Mouse (Mus musculus) hindbrain, postnatal 0 days (tissue): ENCODE results near the gene Slc26a1. TPM values are rescaled to one million over a fixed set of nuclear protein-coding genes. Genes with fewer than 3 reads are reported as not detected.

ENCODE experiments used
- ATAC-seq: fragments of 200-750 bp; cut with Nextera tagmentation; 2 replicates; pipeline ENCODE4 v1.8.0; 2017; ENCODE audit warnings: mild to moderate bottlenecking, moderate TSS enrichment, moderate library complexity
- DNase-seq: peaks from one replicate; pipeline ENCODE4 v3.0.0-alpha.2; 2015; ENCODE audit warnings: low spot score
- H3K27ac ChIP-seq: fragments of 300-500 bp; sonication (generic); 2 replicates; pipeline ENCODE4 v1.5.1; 2014; ENCODE audit warnings: mild to moderate bottlenecking
- H3K27me3 ChIP-seq: fragments of 300-500 bp; sonication (generic); 2 replicates; pipeline ENCODE4 v1.6.1; 2014; ENCODE audit warnings: low read length, mixed read lengths; ENCODE audit not compliant: insufficient read depth
- H3K36me3 ChIP-seq: fragments of 300-500 bp; sonication (generic); 2 replicates; pipeline ENCODE4 v1.6.1; 2014; ENCODE audit warnings: low read length, mixed read lengths; ENCODE audit not compliant: insufficient read depth
- H3K4me1 ChIP-seq: fragments of 300-500 bp; sonication (generic); 2 replicates; pipeline ENCODE4 v1.6.1; 2014; ENCODE audit warnings: antibody characterized with exemption, low read length, mixed read lengths; ENCODE audit not compliant: insufficient read depth
- H3K4me2 ChIP-seq: fragments of 300-500 bp; sonication (generic); 2 replicates; pipeline ENCODE4 v1.6.1; 2014; ENCODE audit warnings: low read depth, mild to moderate bottlenecking, low read length, moderate library complexity, mixed read lengths
- H3K4me3 ChIP-seq: fragments of 300-500 bp; sonication (generic); 2 replicates; pipeline ENCODE4 v1.5.1; 2014; ENCODE audit warnings: low read length
- H3K9ac ChIP-seq: fragments of 300-500 bp; sonication (generic); replicated peaks from 2 replicates; pipeline ENCODE4 v1.6.1; 2014; ENCODE audit warnings: mild to moderate bottlenecking, low read length, moderate library complexity, mixed read lengths
- H3K9me3 ChIP-seq: fragments of 300-500 bp; sonication (generic); 2 replicates; pipeline ENCODE4 v1.6.1; 2016; ENCODE audit warnings: low read length, mixed read lengths
- CTCF ChIP-seq: IDR thresholded peaks from 2 replicates; pipeline ENCODE4 v1.5.1; 2016; ENCODE audit warnings: antibody characterized with exemption, control low read depth, low read depth
- WGBS: fragments of 180-500 bp; shearing (Covaris S2); extraction: QIAGEN DNeasy Blood & Tissue Kit; methylation state at CpG from one replicate; pipeline ENCODE4 v1.1.7; 2014; 5-methylcytosine and 5-hydroxymethylcytosine counted together
- polyA plus RNA-seq: library from polyadenylated mRNA; unstranded; fragments of >200 nt; fragmentation: Nextera tagmentation; extraction: Ambion mirVana; gene quantifications from 2 replicates; pipeline ENCODE4 v1.2.1, GENCODE M21; 2015
- total RNA-seq: library from RNA; depleted of rRNA; stranded (reverse); fragments of >200 nt; gene quantifications from 2 replicates; pipeline ENCODE4 v1.2.3, GENCODE M21; 2014

Gene Slc26a1
- total and polyA plus RNA-seq, 2 experiments from 2014 or later = 3.5 to 12.6 TPM

GRCm38 (mm10) chr5:108659698-108660631, 15.4 kb downstream of the Slc26a1 start, which contains the start of gene Idua:
Gene Idua (plus strand): TSS chr5:108660331.
- H3K27me3 ChIP-seq = no peaks in the 10 kb centered on the region
- H3K27ac ChIP-seq = peak within 1 kb of the TSS; percentile 67; the same call in 1 of the 2 replicates
- H3K4me1 ChIP-seq = peaks cover 9% of the 10 kb centered on the region
- TF ChIP-seq CTCF = no peak
- ATAC-seq (peak; percentile 75), DNase-seq (no peak)
- H3K9me3 ChIP-seq = no peaks in the 10 kb centered on the region
- peak within 1 kb of the TSS; percentile 75 for H3K4me2 ChIP-seq
- peak within 1 kb of the TSS; percentile 92 for H3K9ac ChIP-seq
- peak within 1 kb of the TSS; percentile 87 for H3K4me3 ChIP-seq
- H3K36me3 ChIP-seq = peaks cover 24% of the 10 kb centered on the region
- 9% methylated on average over 24 of the region's 24 CpGs for WGBS

- no peak for TF ChIP-seq CTCF
- WGBS = 81% methylated on average over 1 of the region's 1 CpGs
- Histone ChIP-seq H3K27me3 (no peaks in the 10 kb centered on the region), H3K4me3 (no peak overlapping the region), H3K4me1 (peaks cover 9% of the 10 kb centered on the region), H3K36me3 (peaks cover 38% of the 10 kb centered on the region), H3K9me3 (no peaks in the 10 kb centered on the region), H3K27ac (no peak overlapping the region), H3K9ac (no peak overlapping the region), H3K4me2 (no peak overlapping the region)
- ATAC-seq = no peak
- DNase-seq = no peak
These were observed 16.8 kb downstream of the Slc26a1 start for GRCm38 (mm10) chr5:108658611-108659010.

- Histone ChIP-seq H3K27ac (no peak overlapping the region), H3K4me3 (no peak overlapping the region), H3K27me3 (no peaks in the 10 kb centered on the region), H3K4me1 (peaks cover 9% of the 10 kb centered on the region), H3K36me3 (peaks cover 48% of the 10 kb centered on the region), H3K9me3 (no peaks in the 10 kb centered on the region), H3K9ac (no peak overlapping the region), H3K4me2 (no peak overlapping the region)
- no peak for DNase-seq
- TF ChIP-seq CTCF = no peak
- ATAC-seq = no peak
- whole genome bisulfite sequencing = 66% methylated on average over 5 of the region's 5 CpGs
These were observed 18.0 kb downstream of the Slc26a1 start for GRCm38 (mm10) chr5:108657406-108657805.

- DNase-seq = no peak
- no peak for ATAC-seq
- Histone ChIP-seq H3K4me3 (no peak overlapping the region), H3K36me3 (peaks cover 48% of the 10 kb centered on the region), H3K4me2 (no peak overlapping the region), H3K27ac (no peak overlapping the region), H3K9me3 (no peaks in the 10 kb centered on the region), H3K9ac (no peak overlapping the region), H3K27me3 (no peaks in the 10 kb centered on the region), H3K4me1 (peaks cover 9% of the 10 kb centered on the region)
- no peak for TF ChIP-seq CTCF
- WGBS = 95% methylated on average over 15 of the region's 15 CpGs
These were observed 19.3 kb downstream of the Slc26a1 start for GRCm38 (mm10) chr5:108655891-108656650.

- Histone ChIP-seq H3K9me3 (no peaks in the 10 kb centered on the region), H3K27me3 (no peaks in the 10 kb centered on the region), H3K9ac (no peak overlapping the region), H3K4me2 (no peak overlapping the region), H3K36me3 (peaks cover 48% of the 10 kb centered on the region), H3K27ac (no peak overlapping the region), H3K4me3 (no peak overlapping the region), H3K4me1 (peaks cover 9% of the 10 kb centered on the region; the same call in 1 of the 2 replicates)
- no peak for TF ChIP-seq CTCF
- ATAC-seq = no peak
- 96% methylated on average over 9 of the region's 9 CpGs for WGBS
- DNase-seq = no peak
These were observed 20.0 kb downstream of the Slc26a1 start for GRCm38 (mm10) chr5:108655381-108655780.

GRCm38 (mm10) chr5:108654444-108654990, 20.9 kb downstream of the Slc26a1 start:
- no peak overlapping the region for H3K9ac ChIP-seq
- no peak overlapping the region for H3K4me2 ChIP-seq
- no peak for ATAC-seq
- no peaks in the 10 kb centered on the region for H3K27me3 ChIP-seq
- no peak for TF ChIP-seq CTCF
- H3K4me1 ChIP-seq = 0 out of 2 replicates have a peak, but pooled peaks cover 2% of the 10 kb centered on the region
- H3K4me3 ChIP-seq = no peak overlapping the region
- H3K9me3 ChIP-seq = no peaks in the 10 kb centered on the region
- WGBS = 96% methylated on average over 10 of the region's 10 CpGs
- peaks cover 48% of the 10 kb centered on the region for H3K36me3 ChIP-seq
- no peak for DNase-seq
- H3K27ac ChIP-seq = no peak overlapping the region
